Mouse (Mus musculus) adrenal gland, postnatal 10 days (tissue): ENCODE data around the gene Rpe. TPM values are rescaled to one million over a fixed set of nuclear protein-coding genes. Genes with fewer than 3 reads are reported as not detected.

ENCODE experiments used
- total RNA-seq, 2 experiments: library from RNA; stranded (reverse); gene quantifications; 2 replicates each; pipeline ENCODE4 v1.2.3; 2021

Rpe gene
- total RNA-seq, 2 experiments from 2014 or later: 55.6 to 57.8 TPM

Other genes starting within 250 kb of the Rpe start
- 10 to 100 TPM in 1 of 2 experiments, 1 to 10 TPM in 1; 6.7 to 11.1 TPM for gene Unc80, start 232.5 kb upstream of the Rpe start, total RNA-seq
- 10 to 100 TPM; 19.2 to 22.7 TPM for gene Kansl1l, start 116.7 kb downstream of the Rpe start, total RNA-seq
- 1,000 to 10,000 TPM; 1,546 to 1,636 TPM for gene Acadl, start 162.4 kb downstream of the Rpe start, total RNA-seq
- 1,000 to 10,000 TPM in 1 of 2 experiments, 100 to 1,000 TPM in 1; 431 to 1,399 TPM for gene Myl1, start 244.6 kb downstream of the Rpe start, total RNA-seq